Mouse (Mus musculus): ENCODE measurements around the gene Kbtbd2. TPM values are rescaled to one million over a fixed set of nuclear protein-coding genes. Genes with fewer than 3 reads are reported as not detected.

Kbtbd2 gene
- polyA plus RNA-seq, 1 experiment from 2014 or later: 34.6 TPM

DNA sequence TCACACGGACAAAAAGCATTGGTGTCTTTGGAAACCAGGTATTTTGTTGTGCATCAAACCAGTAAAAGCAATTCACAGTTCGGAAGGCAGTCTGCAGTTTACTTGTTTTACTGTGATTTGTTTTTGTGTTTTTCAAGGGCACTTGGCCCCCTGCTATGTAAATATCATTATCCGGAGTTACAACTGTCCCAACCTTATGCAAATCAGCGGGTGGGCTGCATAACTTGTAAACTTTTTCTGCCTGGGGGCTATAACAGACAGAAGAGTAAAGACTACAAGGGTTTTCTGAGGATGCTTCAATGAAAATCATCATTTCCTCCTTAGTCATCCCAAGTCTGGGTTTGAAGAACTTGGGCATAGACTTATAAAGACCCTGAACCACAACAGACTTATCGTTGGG is 18.0 kb downstream of the Kbtbd2 start:
- Histone ChIP-seq H3K4me3 (no peak overlapping the region), H3K9me3 (no peaks in the 10 kb centered on the region), H3K27me3 (ENCODE audit: poor library complexity, severe bottlenecking) (no peaks in the 10 kb centered on the region), H3K4me1 (no peaks in the 10 kb centered on the region), H3K36me3 (replicated peaks) (peaks cover 96% of the 10 kb centered on the region), H3K27ac (no peak overlapping the region)
- 97% methylated on average over 5 of the region's 5 CpGs for WGBS
- DNase-seq (ENCODE audit: extremely low spot score, low spot score): no peak

DNA sequence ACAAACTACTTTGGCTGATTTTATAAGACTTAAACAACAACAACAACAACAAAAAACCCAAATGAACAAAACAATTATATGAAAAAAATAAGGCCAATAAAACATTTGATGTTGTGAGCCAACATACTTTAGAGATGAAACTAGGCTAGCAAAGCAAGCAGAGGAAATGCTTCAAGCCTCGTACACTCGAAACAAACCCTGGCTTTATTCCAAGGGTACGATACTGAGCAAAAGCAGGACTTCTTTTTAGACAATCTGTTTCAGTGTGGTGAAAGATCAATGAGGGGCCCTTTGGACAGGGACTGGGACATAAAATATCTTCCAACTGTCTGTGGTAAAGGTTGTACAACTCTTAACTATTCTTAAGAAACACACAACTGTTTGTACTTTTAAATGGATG is 21.8 kb downstream of the Kbtbd2 start:
- no peak for DNase-seq (ENCODE audit: extremely low spot score, low spot score)
- H3K36me3 ChIP-seq (replicated peaks): peaks cover 72% of the 10 kb centered on the region
- H3K27me3 ChIP-seq (ENCODE audit: poor library complexity, severe bottlenecking): no peaks in the 10 kb centered on the region
- 94% methylated on average over 3 of the region's 3 CpGs for WGBS
- no peak overlapping the region for H3K27ac ChIP-seq
- H3K4me1 ChIP-seq: no peaks in the 10 kb centered on the region
- 0 out of 2 replicates have a peak, but pooled peaks cover 4% of the 10 kb centered on the region for H3K9me3 ChIP-seq
- no peak overlapping the region for H3K4me3 ChIP-seq

GRCm38 (mm10) chr6:56765696-56766095 is 31.9 kb downstream of the Kbtbd2 start:
- Histone ChIP-seq H3K36me3 (replicated peaks) (peaks cover 30% of the 10 kb centered on the region), H3K27ac (no peak overlapping the region), H3K27me3 (ENCODE audit: poor library complexity, severe bottlenecking) (no peaks in the 10 kb centered on the region), H3K4me1 (no peaks in the 10 kb centered on the region), H3K4me3 (no peak overlapping the region), H3K9me3 (no peaks in the 10 kb centered on the region)
- DNase-seq (ENCODE audit: extremely low spot score, low spot score): no peak
- WGBS: 89% methylated on average over 4 of the region's 4 CpGs

GRCm38 (mm10) chr6:56765265-56765664 is 32.3 kb downstream of the Kbtbd2 start:
- no peaks in the 10 kb centered on the region for H3K9me3 ChIP-seq
- DNase-seq (ENCODE audit: extremely low spot score, low spot score): no peak
- H3K27me3 ChIP-seq (ENCODE audit: poor library complexity, severe bottlenecking): no peaks in the 10 kb centered on the region
- H3K36me3 ChIP-seq (replicated peaks): peaks cover 32% of the 10 kb centered on the region
- H3K4me3 ChIP-seq: no peak overlapping the region
- WGBS: 77% methylated on average over 3 of the region's 3 CpGs
- no peak overlapping the region for H3K27ac ChIP-seq
- no peaks in the 10 kb centered on the region for H3K4me1 ChIP-seq

GRCm38 (mm10) chr6:56759324-56759723 is 38.3 kb downstream of the Kbtbd2 start:
- Histone ChIP-seq H3K4me1 (no peaks in the 10 kb centered on the region), H3K36me3 (replicated peaks) (peaks cover 71% of the 10 kb centered on the region)
- DNase-seq (ENCODE audit: extremely low spot score, low spot score): no peak

GRCm38 (mm10) chr6:56756117-56756516 is 41.5 kb downstream of the Kbtbd2 start:
- H3K4me3 ChIP-seq: no peak overlapping the region
- WGBS: 93% methylated on average over 1 of the region's 1 CpGs
- H3K27me3 ChIP-seq (ENCODE audit: poor library complexity, severe bottlenecking): no peaks in the 10 kb centered on the region
- H3K4me1 ChIP-seq: no peaks in the 10 kb centered on the region
- no peak for DNase-seq (ENCODE audit: extremely low spot score, low spot score)
- H3K36me3 ChIP-seq (replicated peaks): peaks cover 69% of the 10 kb centered on the region
- no peak overlapping the region for H3K27ac ChIP-seq
- H3K9me3 ChIP-seq: no peaks in the 10 kb centered on the region

More at GRCm38 (mm10) chr6:56759324-56759723, 38.3 kb downstream of the Kbtbd2 start:
- WGBS: 93% methylated on average over 1 of the region's 1 CpGs
- Histone ChIP-seq H3K27ac (no peak overlapping the region), H3K9me3 (no peaks in the 10 kb centered on the region), H3K27me3 (ENCODE audit: poor library complexity, severe bottlenecking) (no peaks in the 10 kb centered on the region), H3K4me3 (no peak overlapping the region)

GRCm38 (mm10) chr6:56753719-56754118 is 43.9 kb downstream of the Kbtbd2 start:
- H3K27me3 ChIP-seq (ENCODE audit: poor library complexity, severe bottlenecking): no peaks in the 10 kb centered on the region
- 95% methylated on average over 3 of the region's 3 CpGs for WGBS
- no peaks in the 10 kb centered on the region for H3K9me3 ChIP-seq
- H3K27ac ChIP-seq: no peak overlapping the region
- no peaks in the 10 kb centered on the region for H3K4me1 ChIP-seq
- no peak overlapping the region for H3K4me3 ChIP-seq
- no peak for DNase-seq (ENCODE audit: extremely low spot score, low spot score)
- peaks cover 65% of the 10 kb centered on the region for H3K36me3 ChIP-seq (replicated peaks)

GRCm38 (mm10) chr6:56745950-56746543 is 51.6 kb downstream of the Kbtbd2 start:
- no peaks in the 10 kb centered on the region for H3K27me3 ChIP-seq (ENCODE audit: poor library complexity, severe bottlenecking)
- no peak overlapping the region for H3K27ac ChIP-seq
- no peak overlapping the region for H3K4me3 ChIP-seq
- WGBS: 90% methylated on average over 5 of the region's 5 CpGs
- H3K9me3 ChIP-seq: no peaks in the 10 kb centered on the region
- H3K4me1 ChIP-seq: no peaks in the 10 kb centered on the region
- H3K36me3 ChIP-seq (replicated peaks): peaks cover 46% of the 10 kb centered on the region
- no peak for DNase-seq (ENCODE audit: extremely low spot score, low spot score)

- 85% methylated on average over 2 of the region's 2 CpGs for WGBS
- Histone ChIP-seq H3K4me1 (no peaks in the 10 kb centered on the region), H3K27me3 (ENCODE audit: poor library complexity, severe bottlenecking) (no peaks in the 10 kb centered on the region), H3K4me3 (no peak overlapping the region), H3K36me3 (replicated peaks) (peaks cover 87% of the 10 kb centered on the region), H3K9me3 (no peaks in the 10 kb centered on the region), H3K27ac (no peak overlapping the region)
- DNase-seq (ENCODE audit: extremely low spot score, low spot score): no peak
Measured at GRCm38 (mm10) chr6:56732545-56732944, 65.1 kb downstream of the Kbtbd2 start.

Other genes starting within 250 kb of the Kbtbd2 start
- 2.8 and 2.9 TPM in 2 replicates for gene Pde1c, start 228.7 kb downstream of the Kbtbd2 start, polyA plus RNA-seq (2016; fragmentation: Nextera tagmentation; extraction: Ambion mirVana)
- 224 and 231 TPM in 2 replicates for gene Lsm5, start 93.1 kb downstream of the Kbtbd2 start, polyA plus RNA-seq (2016; fragmentation: Nextera tagmentation; extraction: Ambion mirVana)
- 15.3 and 16.8 TPM in 2 replicates for gene Avl9, start 82.9 kb downstream of the Kbtbd2 start, polyA plus RNA-seq (2016; fragmentation: Nextera tagmentation; extraction: Ambion mirVana)
- gene Fkbp9, start 34.2 kb upstream of the Kbtbd2 start, polyA plus RNA-seq (2016; fragmentation: Nextera tagmentation; extraction: Ambion mirVana): 58.4 and 63.8 TPM in 2 replicates
- 57.7 and 59.9 TPM in 2 replicates for gene Nt5c3, start 126.1 kb upstream of the Kbtbd2 start, polyA plus RNA-seq (2016; fragmentation: Nextera tagmentation; extraction: Ambion mirVana)
- 0.33 and 0.36 TPM in 2 replicates for gene Vmn1r4, start 126.2 kb upstream of the Kbtbd2 start, polyA plus RNA-seq (2016; fragmentation: Nextera tagmentation; extraction: Ambion mirVana)
- gene Vmn1r5, start 172.5 kb upstream of the Kbtbd2 start, polyA plus RNA-seq (2016; fragmentation: Nextera tagmentation; extraction: Ambion mirVana): not detected in 2 replicates
- gene Vmn1r6, start 199.4 kb upstream of the Kbtbd2 start, polyA plus RNA-seq (2016; fragmentation: Nextera tagmentation; extraction: Ambion mirVana): not detected in 2 replicates
- gene Vmn1r7, start 227.5 kb upstream of the Kbtbd2 start, polyA plus RNA-seq (2016; fragmentation: Nextera tagmentation; extraction: Ambion mirVana): not detected in 2 replicates
- not detected in 2 replicates for gene Vmn1r8, start 234.5 kb upstream of the Kbtbd2 start, polyA plus RNA-seq (2016; fragmentation: Nextera tagmentation; extraction: Ambion mirVana)

Data from forebrain, embryonic 10.5 days (tissue).